10 mouse cellular contexts compared by ENCODE assay signal in genomic region chr4:106866381-106866780, GRCm38 (mm10). TPM values are rescaled to one million over a fixed set of nuclear protein-coding genes. Genes with fewer than 3 reads are reported as not detected.
DNase-seq lines count a peak whose midpoint lies in the region; ATAC-seq and TF ChIP-seq lines count a peak whose summit lies in the region.
"Had no signal": no experiment of that assay in that cellular context is flagged by ENCODE, and none has a peak within 500 bp of the region (broad histone marks: within the 10 kb centered on the region; RNA-seq: fewer than 3 reads in every experiment).

No protein-coding gene starts in this region.

- no peak for TF ChIP-seq CTCF in E14TG2a.4 (conservative IDR thresholded peaks at IDR 0.05; ENCODE audit: low read length)

- no peak for TF ChIP-seq POLR2A in limb, embryonic 14.5 days (IDR thresholded peaks at IDR 0.05; ENCODE audit: borderline replicate concordance, extremely low read depth, insufficient read depth, insufficient read length)

- no peak overlapping the region for H3K9ac ChIP-seq in heart, embryonic 15.5 days
- H3K9ac ChIP-seq in embryonic facial prominence, embryonic 15.5 days = no peak overlapping the region
- H3K9ac ChIP-seq in limb, embryonic 14.5 days (ENCODE audit: low read depth, low read length, severe bottlenecking) = no peak overlapping the region
- H3K9ac ChIP-seq: liver, embryonic 14.5 days had no signal

- intact Hi-C loops in heart, postnatal 25 days (cut with DNase I) = no loop called here

- no peak overlapping the region for H3K4me2 ChIP-seq in heart, embryonic 15.5 days
- H3K4me2 ChIP-seq in embryonic facial prominence, embryonic 15.5 days (replicated peaks) = no peak overlapping the region
- no peak overlapping the region for H3K4me2 ChIP-seq in limb, embryonic 14.5 days (replicated peaks; ENCODE audit: low read depth, low read length, severe bottlenecking)

- 59% methylated on average over 5 of the region's 5 CpGs for WGBS in heart, embryonic 15.5 days
- WGBS in embryonic facial prominence, embryonic 15.5 days = 31% methylated on average over 5 of the region's 5 CpGs
- 31% methylated on average over 5 of the region's 5 CpGs for WGBS in limb, embryonic 14.5 days

- no peak overlapping the region for H3K4me3 ChIP-seq in heart, embryonic 15.5 days
- peak overlapping the region; percentile 69 for H3K4me3 ChIP-seq in E14TG2a.4 (replicated peaks; ENCODE audit: low read length)
- H3K4me3 ChIP-seq in embryonic facial prominence, embryonic 15.5 days (replicated peaks) = no peak overlapping the region
- H3K4me3 ChIP-seq in limb, embryonic 14.5 days (replicated peaks; ENCODE audit: low read length) = no peak overlapping the region

- no peak for DNase-seq in heart, postnatal 25 days (ENCODE audit: low spot score)
- no peak for DNase-seq in limb, embryonic 14.5 days (ENCODE audit: low spot score)
- DNase-seq in cerebellum, adult 9-11 months = no peak
- DNase-seq in right cerebral cortex, postnatal 36 days (ENCODE audit: low spot score in 2 of 2) = no peak
- no peak for DNase-seq in spleen, postnatal 14 days (ENCODE audit: low spot score in 2 of 2)
- DNase-seq: thymus, adult 18-20 months had no signal

- peaks cover 48% of the 10 kb centered on the region for H3K4me1 ChIP-seq in heart, embryonic 15.5 days (replicated peaks)
- peaks cover 97% of the 10 kb centered on the region for H3K4me1 ChIP-seq in E14TG2a.4 (replicated peaks; ENCODE audit: low read depth, low read length)
- peaks cover 61% of the 10 kb centered on the region for H3K4me1 ChIP-seq in embryonic facial prominence, embryonic 15.5 days
- H3K4me1 ChIP-seq in limb, embryonic 14.5 days (ENCODE audit: control insufficient read depth, insufficient read depth, low read length) = peaks cover 51% of the 10 kb centered on the region

- no peaks in the 10 kb centered on the region for H3K36me3 ChIP-seq in heart, embryonic 15.5 days
- no peaks in the 10 kb centered on the region for H3K36me3 ChIP-seq in E14TG2a.4 (ENCODE audit: insufficient read depth, low read length)
- no peaks in the 10 kb centered on the region for H3K36me3 ChIP-seq in embryonic facial prominence, embryonic 15.5 days
- no peaks in the 10 kb centered on the region for H3K36me3 ChIP-seq in limb, embryonic 14.5 days (ENCODE audit: control insufficient read depth, insufficient read depth, low read length)

- no peaks in the 10 kb centered on the region for H3K9me3 ChIP-seq in heart, embryonic 15.5 days (replicated peaks)
- H3K9me3 ChIP-seq in E14TG2a.4 (ENCODE audit: low read length) = no peaks in the 10 kb centered on the region
- H3K9me3 ChIP-seq in embryonic facial prominence, embryonic 15.5 days (replicated peaks) = no peaks in the 10 kb centered on the region
- no peaks in the 10 kb centered on the region for H3K9me3 ChIP-seq in limb, embryonic 14.5 days (ENCODE audit: control insufficient read depth, low read length)

- H3K27ac ChIP-seq in heart, embryonic 15.5 days = 0 out of 2 replicates have a peak overlapping the region, but pooled peaks have one; percentile 20
- peak overlapping the region; percentile 71; the same call in 1 of the 2 replicates for H3K27ac ChIP-seq in embryonic facial prominence, embryonic 15.5 days (replicated peaks)
- H3K27ac ChIP-seq in limb, embryonic 14.5 days (replicated peaks; ENCODE audit: low read depth, low read length) = peak overlapping the region; percentile 93
- H3K27ac ChIP-seq: liver, embryonic 14.5 days had no signal

- H3K27me3 ChIP-seq in heart, embryonic 15.5 days = no peaks in the 10 kb centered on the region
- H3K27me3 ChIP-seq in E14TG2a.4 (ENCODE audit: insufficient read depth, low read length) = no peaks in the 10 kb centered on the region
- no peaks in the 10 kb centered on the region for H3K27me3 ChIP-seq in embryonic facial prominence, embryonic 15.5 days
- H3K27me3 ChIP-seq in limb, embryonic 14.5 days (ENCODE audit: control insufficient read depth, insufficient read depth, low read length) = no peaks in the 10 kb centered on the region

- ATAC-seq in heart, embryonic 15.5 days (replicated peaks; ENCODE audit: insufficient number of reproducible peaks, insufficient read depth, low FRiP score, low read depth) = no peak
- ATAC-seq in embryonic facial prominence, embryonic 15.5 days (ENCODE audit: insufficient number of reproducible peaks, low FRiP score, low TSS enrichment, low read depth) = no peak
- ATAC-seq in limb, embryonic 14.5 days (ENCODE audit: low FRiP score, low read depth) = no peak

RNA-seq across cellular contexts. Expression of gene Ssbp3, which starts 44.1 kb away (rescaled TPM):
- 53.3 and 69.1 TPM in 2 replicates for polyA plus RNA-seq in heart, embryonic 15.5 days (2015; fragmentation: Nextera tagmentation; extraction: Ambion mirVana)
- total RNA-seq in heart, postnatal 25 days (2021) = 10 to 100 TPM; 41.6 to 45.0 TPM
- 136 and 137 TPM in 2 replicates for polyA plus RNA-seq in embryonic facial prominence, embryonic 15.5 days (2015; fragmentation: Nextera tagmentation; extraction: Ambion mirVana)
- polyA plus RNA-seq in limb, embryonic 14.5 days (2012; rRNA removed) = 191 and 202 TPM in 2 replicates
- polyA plus RNA-seq in limb, embryonic 14.5 days (2014; fragmentation: Nextera tagmentation; extraction: Ambion mirVana) = 94.3 and 115 TPM in 2 replicates

Comparison
In these comparisons a context has a peak if more than half of its experiments do, and no peak if none do; other contexts are left out.
1. H3K27ac ChIP-seq: peak in every context shown above with its lines; median percentile 93 in limb, embryonic 14.5 days; 71 in embryonic facial prominence, embryonic 15.5 days; 20 in heart, embryonic 15.5 days.